Mouse (Mus musculus) liver, adult (tissue): ENCODE results near the gene Zdhhc18.

ENCODE experiments used
- GATA4 ChIP-seq: IDR thresholded peaks from 2 replicates; pipeline ENCODE4 v1.6.1; 2014; ENCODE audit warnings: mild to moderate bottlenecking, low read length; ENCODE audit not compliant: insufficient replicate concordance

The Zdhhc18 gene

GRCm38 (mm10) chr4:133671881-133672844 is 22.2 kb upstream of the Zdhhc18 start, which contains the start of gene Pigv:
Gene Pigv (minus strand): TSS chr4:133672647.
- no peak for TF ChIP-seq GATA4

- TF ChIP-seq GATA4, result no peak
Measured at GRCm38 (mm10) chr4:133671184-133671880, 21.4 kb upstream of the Zdhhc18 start.

- no peak for TF ChIP-seq GATA4
Measured at GRCm38 (mm10) chr4:133669652-133670210, 19.8 kb upstream of the Zdhhc18 start.

- TF ChIP-seq GATA4, result no peak
Measured at GRCm38 (mm10) chr4:133668537-133668936, 18.6 kb upstream of the Zdhhc18 start.

GRCm38 (mm10) chr4:133666199-133666598 is 16.2 kb upstream of the Zdhhc18 start:
- no peak for TF ChIP-seq GATA4

GRCm38 (mm10) chr4:133665118-133665517 is 15.2 kb upstream of the Zdhhc18 start:
- no peak for TF ChIP-seq GATA4

GRCm38 (mm10) chr4:133662945-133663344 is 13.0 kb upstream of the Zdhhc18 start:
- no peak for TF ChIP-seq GATA4

GRCm38 (mm10) chr4:133662421-133662820 is 12.5 kb upstream of the Zdhhc18 start:
- no peak for TF ChIP-seq GATA4

GRCm38 (mm10) chr4:133660193-133661155 is 10.5 kb upstream of the Zdhhc18 start:
- no peak for TF ChIP-seq GATA4

GRCm38 (mm10) chr4:133659497-133660192 is 9.7 kb upstream of the Zdhhc18 start:
- TF ChIP-seq GATA4, result no peak

GRCm38 (mm10) chr4:133658729-133659128 is 8.8 kb upstream of the Zdhhc18 start:
- no peak for TF ChIP-seq GATA4

- TF ChIP-seq GATA4, result no peak
Measured at GRCm38 (mm10) chr4:133657829-133658458, 8.0 kb upstream of the Zdhhc18 start.

GRCm38 (mm10) chr4:133656997-133657396 is 7.0 kb upstream of the Zdhhc18 start:
- TF ChIP-seq GATA4, result no peak
